Mouse (Mus musculus): Measurements from ENCODE around the gene Slc34a3.
A peak's percentile ranks its signal among the peaks of the same experiment; 100 is the strongest.

DNA sequence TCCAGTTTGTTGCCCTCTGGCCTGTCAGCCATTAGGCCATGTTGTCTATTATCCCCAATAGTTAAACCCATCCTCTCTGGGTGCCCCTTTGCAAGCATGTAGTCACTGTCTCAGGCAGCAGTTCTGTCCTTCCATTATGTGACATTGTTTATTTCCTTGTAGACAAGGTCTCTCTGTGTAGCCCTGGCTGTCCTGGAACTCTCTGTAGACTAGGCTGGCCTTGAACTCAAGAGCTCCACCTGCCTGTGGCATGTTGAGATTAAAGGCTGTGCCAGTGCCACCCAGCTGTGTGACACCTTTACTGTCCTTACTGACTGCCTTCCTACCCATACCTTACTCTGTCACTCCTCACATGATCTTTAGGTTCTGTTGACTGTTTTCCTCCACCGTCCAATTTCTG lies 18.2 kb upstream of the Slc34a3 start:
- TF ChIP-seq CTCF (IDR thresholded peaks at IDR 0.05; ENCODE audit: extremely low read depth, insufficient read depth, insufficient read length, insufficient replicate concordance): peak; percentile 8; the same call in 1 of the 2 replicates
- TF ChIP-seq POLR2A (IDR thresholded peaks at IDR 0.05; ENCODE audit: low read depth, low read length): no peak
